Mouse (Mus musculus) kidney, adult 2 months (tissue): ENCODE measurements around the gene Amelx.

Experiments
- CTCF ChIP-seq: fragments of 200-500 bp; conservative IDR thresholded peaks from 2 replicates; pipeline ENCODE4 v1.5.1; 2011; ENCODE audit warnings: low read depth, mild to moderate bottlenecking, control low read depth, low read length, moderate library complexity, mixed read lengths; ENCODE audit not compliant: insufficient read depth, insufficient read length
- POLR2A ChIP-seq: fragments of 200-500 bp; IDR thresholded peaks from one replicate; pipeline ENCODE4 v1.6.1; 2011; ENCODE audit warnings: low read depth, low read length, control low read depth

DNA sequence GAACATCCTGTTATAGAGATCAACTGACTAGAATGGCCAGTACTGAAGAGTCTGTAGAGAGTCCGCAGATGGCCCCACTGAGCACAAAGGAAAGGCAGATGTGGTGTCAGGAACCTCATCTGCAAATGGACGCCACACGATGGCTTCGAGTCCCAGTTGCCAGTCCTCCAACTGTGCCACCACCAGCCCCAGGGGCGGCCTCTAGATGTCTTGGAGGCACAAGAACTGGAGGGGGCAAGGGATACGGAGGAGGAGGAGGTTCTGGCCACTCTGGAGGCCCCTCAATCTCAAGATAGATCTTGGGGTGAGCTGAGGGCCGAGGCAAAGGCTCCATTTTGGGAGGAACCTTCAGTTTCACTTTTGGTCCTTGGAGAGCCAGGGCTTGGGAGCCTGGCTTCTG lies 47.2 kb downstream of the Amelx start:
- TF ChIP-seq POLR2A (no peak), CTCF (no peak)
